Mouse (Mus musculus) CH12.LX (cell line): ENCODE measurements at regions not wholly inside any gene's neighbourhood (a gene's known extent, or its start where the extent isn't known, plus 50 kb on each side); places are given as distances from the start of the nearest gene placed in this dataset.
A peak's percentile ranks its signal among the peaks of the same experiment; 100 is the strongest.

Source experiments
- DNase-seq: peaks from one replicate; pipeline ENCODE4 v3.0.0-alpha.2; 2013; ENCODE audit errors: extremely low read depth
- H3K27ac ChIP-seq: 2 replicates; pipeline ENCODE4 v1.5.1; 2012; ENCODE audit warnings: low read depth, mild to moderate bottlenecking, control low read depth, moderate library complexity; ENCODE audit not compliant: insufficient read depth
- H3K27me3 ChIP-seq: replicated peaks from 2 replicates; pipeline ENCODE3; 2012; ENCODE audit warnings: inconsistent platforms
- H3K36me3 ChIP-seq, 2 experiments: replicated peaks in 1 of 2; 2 replicates each; pipeline versions ENCODE3 to v1.6.1; 2012; ENCODE audit warnings: inconsistent platforms in 1 of 2, low read length in 1 of 2, mild to moderate bottlenecking in 1 of 2, mixed read lengths in 1 of 2, moderate library complexity in 1 of 2; ENCODE audit not compliant: control insufficient read depth in 1 of 2, insufficient read depth in 1 of 2
- H3K4me1 ChIP-seq, 2 experiments: 2 replicates each; pipeline ENCODE4 v1.6.1; 2012; ENCODE audit warnings: inconsistent platforms in 1 of 2, moderate library complexity in 1 of 2; ENCODE audit not compliant: insufficient read depth in 2 of 2, control insufficient read depth in 1 of 2
- H3K4me2 ChIP-seq: 2 replicates; pipeline ENCODE4 v1.6.1; 2012; ENCODE audit warnings: low read depth, mild to moderate bottlenecking, control low read depth; ENCODE audit not compliant: poor library complexity, insufficient read depth, severe bottlenecking
- H3K4me3 ChIP-seq, 3 experiments: fragments of 150-350 bp in 1 of 3; sonication (generic) in 1 of 3; replicated peaks in 1 of 3; 2 replicates each; pipeline versions ENCODE3 to v1.5.1; 2011 to 2012; ENCODE audit warnings: low read depth in 2 of 3, low read length in 2 of 3, mild to moderate bottlenecking in 2 of 3, moderate library complexity in 2 of 3, control low read depth in 1 of 3, improper control_type of control experiment in 1 of 3, inconsistent platforms in 1 of 3, mixed read lengths in 1 of 3; ENCODE audit not compliant: poor library complexity in 1 of 3
- H3K79me2 ChIP-seq: replicated peaks from 2 replicates; pipeline ENCODE4 v1.6.1; 2012; ENCODE audit warnings: mild to moderate bottlenecking, moderate library complexity; ENCODE audit not compliant: control insufficient read depth, poor library complexity, insufficient read depth, severe bottlenecking; ENCODE audit errors: extremely low read depth
- H3K9ac ChIP-seq: 2 replicates; pipeline ENCODE4 v1.6.1; 2012; ENCODE audit warnings: low read depth, mild to moderate bottlenecking, control low read depth, moderate library complexity; ENCODE audit not compliant: insufficient read depth
- H3K9me3 ChIP-seq: replicated peaks from 2 replicates; pipeline ENCODE3; 2012; ENCODE audit warnings: low read length, inconsistent platforms, mixed read lengths
- CHD2 ChIP-seq: IDR thresholded peaks from 2 replicates; pipeline ENCODE4 v1.6.1; 2011; ENCODE audit warnings: low read length, improper control_type of control experiment
- CTCF ChIP-seq, 2 experiments: IDR thresholded peaks in 1 of 2; conservative IDR thresholded peaks in 1 of 2; 2 replicates each; pipeline ENCODE4 v1.5.1; 2011 to 2012; ENCODE audit warnings: low read depth in 2 of 2, low read length in 2 of 2, improper control_type of control experiment in 1 of 2, inconsistent platforms in 1 of 2, mild to moderate bottlenecking in 1 of 2, moderate library complexity in 1 of 2
- ETS1 ChIP-seq: conservative IDR thresholded peaks from 2 replicates; pipeline ENCODE4 v1.6.1; 2012; ENCODE audit warnings: low read depth, mild to moderate bottlenecking, inconsistent platforms, low read length, improper control_type of control experiment, moderate library complexity
- GABPA ChIP-seq: IDR thresholded peaks from 2 replicates; pipeline ENCODE4 v1.6.1; 2012; ENCODE audit warnings: low read depth, low read length, improper control_type of control experiment, inconsistent platforms; ENCODE audit not compliant: insufficient replicate concordance
- JUN ChIP-seq: IDR thresholded peaks from 2 replicates; pipeline ENCODE4 v1.6.1; 2011; ENCODE audit warnings: low read depth, mild to moderate bottlenecking, low read length, improper control_type of control experiment, moderate library complexity; ENCODE audit not compliant: insufficient read depth
- JUND ChIP-seq: conservative IDR thresholded peaks from 2 replicates; pipeline ENCODE4 v1.6.1; 2011; ENCODE audit warnings: low read depth, low read length, improper control_type of control experiment
- KAT2A ChIP-seq: IDR thresholded peaks from 2 replicates; pipeline ENCODE4 v1.6.1; 2012; ENCODE audit warnings: low read length, improper control_type of control experiment, inconsistent platforms; ENCODE audit not compliant: insufficient replicate concordance
- MAX ChIP-seq: IDR thresholded peaks from 2 replicates; pipeline ENCODE4 v1.6.1; 2011; ENCODE audit warnings: low read length, improper control_type of control experiment
- MAZ ChIP-seq: IDR thresholded peaks from 2 replicates; pipeline ENCODE4 v1.6.1; 2012; ENCODE audit warnings: low read depth, mild to moderate bottlenecking, inconsistent platforms, low read length, improper control_type of control experiment, moderate library complexity
- MEF2A ChIP-seq: IDR thresholded peaks from 2 replicates; pipeline ENCODE4 v1.6.1; 2014; ENCODE audit warnings: low read depth, mild to moderate bottlenecking, inconsistent platforms, low read length, improper control_type of control experiment, borderline replicate concordance
- NELFE ChIP-seq: IDR thresholded peaks from 2 replicates; pipeline ENCODE4 v1.6.1; 2011; ENCODE audit warnings: low read depth, low read length, improper control_type of control experiment
- NRF1 ChIP-seq: IDR thresholded peaks from 2 replicates; pipeline ENCODE4 v1.6.1; 2014; ENCODE audit warnings: low read depth, mild to moderate bottlenecking, inconsistent platforms, low read length, improper control_type of control experiment, moderate library complexity
- PAX5 ChIP-seq: IDR thresholded peaks from 2 replicates; pipeline ENCODE4 v1.6.1; 2012; ENCODE audit warnings: low read length, inconsistent platforms, mixed read lengths
- RAD21 ChIP-seq: IDR thresholded peaks from 2 replicates; pipeline ENCODE4 v1.6.1; 2011; ENCODE audit warnings: low read depth, mild to moderate bottlenecking, low read length, improper control_type of control experiment, moderate library complexity
- SMC3 ChIP-seq: IDR thresholded peaks from 2 replicates; pipeline ENCODE4 v1.6.1; 2011; ENCODE audit warnings: low read depth, low read length, improper control_type of control experiment
- UBTF ChIP-seq: IDR thresholded peaks from 2 replicates; pipeline ENCODE4 v1.6.1; 2012; ENCODE audit warnings: low read depth, mild to moderate bottlenecking, inconsistent platforms, low read length, improper control_type of control experiment, moderate library complexity
- USF1 ChIP-seq: IDR thresholded peaks from 2 replicates; pipeline ENCODE4 v1.6.1; 2014; ENCODE audit warnings: low read depth, mild to moderate bottlenecking, inconsistent platforms, low read length, improper control_type of control experiment
- ZC3H11A ChIP-seq: IDR thresholded peaks from 2 replicates; pipeline ENCODE4 v1.6.1; 2012; ENCODE audit warnings: low read depth, mild to moderate bottlenecking, inconsistent platforms, low read length, improper control_type of control experiment
- ZKSCAN1 ChIP-seq: IDR thresholded peaks from 2 replicates; pipeline ENCODE4 v1.6.1; 2012; ENCODE audit warnings: low read depth, inconsistent platforms, low read length, improper control_type of control experiment, borderline replicate concordance
- ZNF384 ChIP-seq: IDR thresholded peaks from 2 replicates; pipeline ENCODE4 v1.6.1; 2012; ENCODE audit warnings: low read depth, low read length, improper control_type of control experiment, inconsistent platforms
- dilution Hi-C: fragments of 300-500 bp; cut with MboI; formaldehyde crosslinking; loops from 2 replicates; pipeline ENCODE4 v1.14.3; 2020; ENCODE audit warnings: low sequenced_read_pairs; ENCODE audit not compliant: extremely low pct_unique_long_range_greater_than_20kb, extremely low pct_ligation_motif_present
- in situ Hi-C: fragments of 300-500 bp; cut with MboI; formaldehyde crosslinking; loops from 3 replicates; pipeline ENCODE4 v1.14.3; 2019; ENCODE audit warnings: low sequenced_read_pairs, low pct_ligation_motif_present, low pct_unique_long_range_greater_than_20kb, mixed read lengths

DNA sequence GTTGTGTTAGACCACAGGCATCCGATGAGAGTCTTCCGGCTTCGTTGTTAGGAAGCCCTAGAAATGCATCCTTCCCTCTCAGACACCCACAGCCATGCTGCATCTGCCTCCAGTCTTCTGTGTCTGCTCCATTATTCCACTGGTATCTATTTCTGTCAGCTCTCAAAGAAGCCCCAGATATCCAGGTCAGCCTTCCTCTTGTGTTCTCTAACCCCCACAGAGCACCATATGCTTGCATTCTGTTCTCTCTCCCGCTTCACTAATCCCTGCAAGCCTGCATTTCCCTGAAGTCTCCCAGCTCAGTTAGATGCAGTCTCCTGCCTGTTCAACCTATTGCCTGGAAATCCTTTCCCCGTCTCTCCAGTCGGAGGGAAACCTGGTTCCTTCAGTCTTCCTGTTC, 53.6 kb upstream of the Wdfy3 start:
- Histone ChIP-seq H3K4me3 (no peak overlapping the region), H3K79me2 (no peaks in the 10 kb centered on the region), H3K27ac (no peak overlapping the region), H3K36me3 (no peaks in the 10 kb centered on the region), H3K4me1 (no peaks in the 10 kb centered on the region; a peak in 1 of 4 replicates), H3K27me3 (no peaks in the 10 kb centered on the region), H3K4me2 (no peak overlapping the region), H3K9me3 (no peaks in the 10 kb centered on the region), H3K9ac (no peak overlapping the region)
- in situ Hi-C loops (no loop called here), dilution Hi-C loops (no loop called here)
- DNase-seq: no peak
- TF ChIP-seq MEF2A: no peak
- no peak for TF ChIP-seq UBTF
- TF ChIP-seq JUND: no peak
- no peak for TF ChIP-seq PAX5
- no peak for TF ChIP-seq SMC3
- no peak for TF ChIP-seq KAT2A
- no peak for TF ChIP-seq JUN
- no peak for TF ChIP-seq ZC3H11A
- no peak for TF ChIP-seq ZKSCAN1
- no peak for TF ChIP-seq NELFE
- TF ChIP-seq USF1: no peak
- TF ChIP-seq MAX: no peak
- no peak for TF ChIP-seq NRF1
- no peak for TF ChIP-seq ZNF384
- TF ChIP-seq RAD21: no peak
- TF ChIP-seq ETS1: no peak
- no peak for TF ChIP-seq GABPA

DNA sequence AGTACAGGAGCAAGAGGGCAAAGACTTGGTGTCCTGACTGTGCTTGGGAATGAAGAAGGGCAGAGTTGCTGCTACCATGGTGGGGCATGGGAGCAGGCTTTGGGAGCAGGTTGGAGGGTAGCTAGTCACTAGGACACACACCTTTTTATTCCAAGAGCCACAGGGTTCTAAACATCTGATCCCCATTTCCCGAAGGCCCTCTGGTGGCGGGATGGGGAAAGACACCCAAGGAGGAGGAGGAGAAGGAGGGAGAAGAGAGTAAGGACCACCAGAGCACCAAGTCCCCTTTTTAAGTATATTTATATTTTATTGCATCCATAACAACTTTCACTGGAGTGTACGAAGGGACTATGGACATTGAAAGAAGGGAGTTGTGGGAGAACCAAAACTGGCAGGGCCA, 57.0 kb upstream of the Wdfy3 start:
- dilution Hi-C loops: no loop called here
- no peaks in the 10 kb centered on the region for H3K9me3 ChIP-seq
- peak; percentile 27 for DNase-seq
- TF ChIP-seq CHD2 (no peak), CTCF (conservative IDR thresholded peaks at IDR 0.05 in 1 of 2, IDR thresholded peaks at IDR 0.05 in 1 of 2; ENCODE audit: low read depth in 2 of 2, low read length in 2 of 2) (peak; percentile 58 to 59; a peak in 3 of 4 replicates), MAZ (no peak), SMC3 (peak; percentile 39)
- TF ChIP-seq, all 38 proteins: peak for 2
- Histone ChIP-seq H3K79me2 (no peaks in the 10 kb centered on the region), H3K9ac (no peak overlapping the region), H3K27me3 (no peaks in the 10 kb centered on the region), H3K4me3 (no peak overlapping the region), H3K36me3 (no peaks in the 10 kb centered on the region), H3K27ac (no peak overlapping the region), H3K4me2 (no peak overlapping the region), H3K4me1 (no peaks in the 10 kb centered on the region; a peak in 1 of 4 replicates)
- in situ Hi-C loops: no loop called here
